Mouse (Mus musculus): ENCODE measurements around the gene Ctnna3. TPM values are rescaled to one million over a fixed set of nuclear protein-coding genes. Genes with fewer than 3 reads are reported as not detected.
A peak's percentile ranks its signal among the peaks of the same experiment; 100 is the strongest.
"Not testable (repeated sequence)": the region's sequence is repeated elsewhere in the genome, so short reads cannot be mapped to it uniquely, and the experiment has no call there.

The Ctnna3 gene
- total RNA-seq (2017), result not detected in 2 replicates

- peak; percentile 84 for ATAC-seq (ENCODE audit: extremely low read depth, insufficient number of reproducible peaks, low FRiP score, poor library complexity, severe bottlenecking)
Measured at GRCm38 (mm10) chr10:63429785-63430305, at the start of gene Ctnna3. Gene Ctnna3 (plus strand): TSS chr10:63430098.

DNA sequence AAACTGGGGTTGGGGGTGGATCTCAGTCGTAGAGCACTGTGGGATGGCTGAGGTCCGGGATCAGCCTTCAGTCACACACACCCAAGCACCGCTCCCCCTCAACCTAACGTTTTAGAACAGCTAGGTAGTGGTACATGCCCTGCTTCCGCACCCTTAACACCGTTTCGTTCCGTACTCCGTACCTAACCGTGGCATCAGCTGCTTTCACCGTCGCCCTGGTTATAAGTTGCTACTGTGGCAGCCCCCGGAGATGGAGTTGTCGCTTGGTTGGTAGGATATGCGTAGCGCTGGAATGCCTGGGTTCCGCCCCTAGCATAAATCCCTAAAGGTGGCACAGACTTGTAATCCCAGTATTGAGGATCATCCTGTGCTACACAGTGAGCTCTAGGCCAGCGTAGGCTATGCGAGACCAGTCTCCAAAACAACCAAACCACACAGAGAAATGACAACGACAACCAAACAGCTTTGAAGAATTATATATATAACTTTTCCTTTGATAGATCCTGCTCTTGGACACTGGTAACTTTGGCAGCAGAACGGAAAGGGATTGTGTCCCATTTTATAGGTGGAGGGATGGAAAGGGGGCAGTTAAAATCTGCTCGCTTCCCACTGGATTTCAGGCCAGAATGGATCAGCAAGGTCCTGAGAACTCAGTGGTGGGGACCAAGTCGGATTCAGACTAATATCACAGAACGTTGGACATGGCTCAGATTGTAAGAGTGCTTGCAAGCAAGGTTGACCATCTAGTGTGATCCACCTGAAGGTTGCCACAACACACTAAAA lies 48.2 kb upstream of the Ctnna3 start, which contains the start of gene Sirt1:
TSS of gene Sirt1 (minus strand) at position 207 of the 783 bp plus-strand sequence.
- ATAC-seq (ENCODE audit: extremely low read depth, insufficient number of reproducible peaks, low FRiP score, poor library complexity, severe bottlenecking), result no peak

DNA sequence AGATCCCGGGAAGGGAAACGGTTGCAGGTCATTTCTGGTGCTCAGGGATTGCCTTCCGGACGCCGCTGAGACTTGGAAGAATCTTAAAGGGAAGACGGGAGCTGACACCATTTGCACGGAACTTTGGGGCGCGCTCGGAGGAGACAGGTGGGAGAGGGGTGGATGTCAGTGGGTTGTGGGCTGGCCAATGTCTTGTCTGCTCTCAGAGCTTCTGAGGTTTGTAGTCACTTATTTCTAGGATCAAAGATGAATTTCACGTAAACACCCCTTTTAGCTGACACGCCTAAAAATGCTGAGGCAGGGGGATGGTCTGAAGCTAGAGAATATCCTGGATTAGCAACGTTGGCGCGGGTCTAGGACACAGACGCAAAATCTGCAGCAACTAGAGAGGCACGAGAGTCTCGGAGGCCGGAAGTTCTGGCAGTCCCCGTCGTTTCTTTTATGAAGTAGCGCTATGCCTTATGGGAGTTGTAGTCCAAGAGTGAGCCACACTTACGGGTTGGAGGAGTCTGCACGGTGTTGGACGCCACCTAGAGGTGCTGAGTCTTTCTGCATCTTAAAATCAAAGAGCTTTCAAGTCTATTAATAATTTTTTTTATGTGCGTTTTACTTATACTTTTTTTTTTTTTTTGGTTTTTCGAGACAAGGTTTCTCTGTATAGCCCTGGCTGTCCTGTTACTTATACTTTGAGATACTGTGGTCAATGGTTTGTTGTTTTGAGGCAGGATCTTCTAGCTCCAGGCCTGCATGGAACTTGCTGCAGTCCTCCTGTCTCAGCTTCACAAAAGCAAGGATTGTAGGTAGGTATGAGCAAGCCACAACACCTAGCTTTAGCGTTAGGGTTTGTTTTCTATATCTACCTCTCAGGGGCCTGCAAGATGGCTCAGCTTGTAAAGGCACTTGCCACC lies 47.3 kb upstream of the Ctnna3 start, which contains the start of gene Dnajc12:
TSS of gene Dnajc12 (plus strand) at position 72 of the 908 bp plus-strand sequence.
- ATAC-seq (ENCODE audit: extremely low read depth, insufficient number of reproducible peaks, low FRiP score, poor library complexity, severe bottlenecking), result peak; percentile 96

DNA sequence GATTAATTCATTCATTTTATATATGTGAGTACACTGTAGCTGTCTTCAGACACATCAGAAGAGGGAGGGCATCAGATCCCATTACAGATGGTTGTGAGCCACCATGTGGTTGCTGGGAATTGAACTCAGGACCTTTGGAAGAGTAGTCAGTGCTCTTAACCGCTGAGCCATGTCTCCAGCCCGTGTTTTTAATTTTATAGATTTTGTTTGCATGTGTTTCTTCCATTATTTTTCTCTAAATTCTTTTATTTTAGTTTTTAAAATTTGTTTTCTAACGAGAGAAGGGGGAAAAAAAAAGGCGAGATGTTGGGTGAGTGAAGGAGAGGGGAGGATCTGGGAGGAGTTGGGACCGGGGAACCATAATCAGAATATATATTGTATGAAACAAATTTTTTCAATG lies 44.0 kb upstream of the Ctnna3 start:
- not testable (repeated sequence) for ATAC-seq (ENCODE audit: extremely low read depth, insufficient number of reproducible peaks, low FRiP score, poor library complexity, severe bottlenecking)

GRCm38 (mm10) chr10:63386444-63386843 lies 43.5 kb upstream of the Ctnna3 start:
- peak; percentile 77 for ATAC-seq (ENCODE audit: extremely low read depth, insufficient number of reproducible peaks, low FRiP score, poor library complexity, severe bottlenecking)

- no peak for ATAC-seq (ENCODE audit: extremely low read depth, insufficient number of reproducible peaks, low FRiP score, poor library complexity, severe bottlenecking)
Measured at GRCm38 (mm10) chr10:63386991-63387390, 42.9 kb upstream of the Ctnna3 start.

DNA sequence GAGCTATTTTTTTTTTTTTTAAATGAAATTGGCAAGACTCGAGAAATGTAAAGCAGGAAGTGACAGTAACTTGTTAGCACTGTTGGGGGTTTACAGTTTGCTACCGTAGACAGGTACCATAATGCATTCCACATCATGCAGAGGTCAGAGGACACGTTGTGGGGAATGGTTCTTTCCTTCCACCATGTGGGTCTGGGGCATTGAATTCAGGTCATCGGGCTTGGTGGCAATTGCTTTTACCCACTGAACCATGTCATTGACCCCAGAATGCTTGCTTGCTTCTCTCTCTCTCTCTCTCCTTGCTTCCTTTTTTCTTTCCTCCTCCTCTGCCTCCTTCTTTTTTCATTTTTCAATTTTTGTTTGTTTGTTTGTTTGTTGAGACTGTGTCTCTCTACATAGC lies 41.0 kb upstream of the Ctnna3 start:
- no peak for ATAC-seq (ENCODE audit: extremely low read depth, insufficient number of reproducible peaks, low FRiP score, poor library complexity, severe bottlenecking)

DNA sequence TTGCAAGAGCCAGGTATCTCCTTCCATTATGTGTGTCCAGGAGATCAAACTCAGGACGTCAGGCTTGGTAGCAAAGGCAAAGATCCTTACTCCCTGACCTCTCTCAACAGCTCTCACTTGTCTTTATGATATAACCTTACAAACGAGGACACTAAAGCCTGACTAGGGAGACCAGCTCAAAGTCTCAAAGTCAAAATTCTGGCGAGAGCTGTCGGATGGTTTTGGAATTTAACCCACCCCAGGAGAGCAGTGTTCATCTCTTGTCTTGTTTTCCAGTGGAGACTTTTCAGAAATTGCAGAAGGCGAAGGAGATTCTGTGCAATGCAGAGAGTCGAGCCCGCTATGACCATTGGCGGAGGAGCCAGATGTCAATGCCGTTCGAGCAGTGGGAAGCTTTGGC lies 32.9 kb upstream of the Ctnna3 start:
- ATAC-seq (ENCODE audit: extremely low read depth, insufficient number of reproducible peaks, low FRiP score, poor library complexity, severe bottlenecking), result no peak

GRCm38 (mm10) chr10:63402731-63403504 lies 27.0 kb upstream of the Ctnna3 start:
- ATAC-seq (ENCODE audit: extremely low read depth, insufficient number of reproducible peaks, low FRiP score, poor library complexity, severe bottlenecking), result no peak

DNA sequence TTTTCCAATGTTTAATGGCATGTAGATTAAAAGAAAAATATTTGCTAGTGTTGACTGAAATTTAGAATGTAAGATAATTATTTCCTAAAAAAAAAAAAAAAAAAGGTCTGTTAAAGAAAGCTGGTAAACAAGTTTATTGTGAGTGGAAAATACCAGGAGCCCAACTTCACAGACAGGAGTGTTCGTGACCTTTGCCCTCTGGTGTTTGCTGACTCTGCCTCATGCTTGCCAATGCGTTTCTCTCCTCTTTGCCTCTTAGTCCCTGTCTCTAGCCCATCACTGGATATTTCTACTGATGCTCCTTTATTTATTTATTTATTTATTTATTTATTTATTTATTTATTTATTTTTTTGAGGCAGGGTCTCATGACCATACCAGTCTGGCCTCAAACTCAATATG lies 26.3 kb upstream of the Ctnna3 start:
- no peak for ATAC-seq (ENCODE audit: extremely low read depth, insufficient number of reproducible peaks, low FRiP score, poor library complexity, severe bottlenecking)

DNA sequence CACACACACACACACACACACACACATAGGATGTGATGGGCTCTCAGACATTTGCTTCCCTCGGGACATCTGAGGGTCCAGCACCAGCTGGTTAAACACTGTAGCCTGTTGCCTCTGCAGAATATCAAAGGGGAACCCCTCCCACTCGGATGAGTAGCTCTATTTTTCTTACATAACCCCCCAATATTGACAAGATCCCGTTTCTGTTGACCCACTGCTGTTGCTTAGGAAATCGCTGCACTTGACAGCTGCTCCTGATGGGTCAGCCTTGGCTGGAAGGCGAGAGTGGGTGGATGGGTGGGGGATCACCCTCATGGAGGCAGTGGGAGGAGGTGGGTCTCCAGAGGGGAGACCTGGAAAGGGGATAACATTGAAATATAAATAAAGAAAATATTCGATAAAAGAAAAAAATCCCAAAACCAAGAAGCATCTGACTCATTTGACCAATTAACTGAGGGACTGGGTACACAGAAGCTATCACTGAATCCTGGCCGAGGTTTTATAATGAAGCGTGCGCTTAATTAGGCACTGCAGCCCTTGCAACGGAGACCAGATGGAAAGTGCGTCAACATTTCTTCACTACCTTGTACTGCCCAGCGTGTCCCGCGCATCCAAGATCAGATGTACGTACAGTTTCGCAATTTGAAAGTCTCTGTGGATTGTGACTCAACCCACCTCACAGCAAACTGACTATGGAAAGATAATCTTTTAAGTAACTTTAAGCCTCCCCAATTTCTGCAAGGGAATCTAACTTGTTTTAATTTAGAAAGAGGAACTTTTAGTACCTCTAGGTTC lies 19.5 kb upstream of the Ctnna3 start:
- ATAC-seq (ENCODE audit: extremely low read depth, insufficient number of reproducible peaks, low FRiP score, poor library complexity, severe bottlenecking), result no peak

GRCm38 (mm10) chr10:63411674-63412073 lies 18.2 kb upstream of the Ctnna3 start:
- not testable (repeated sequence) for ATAC-seq (ENCODE audit: extremely low read depth, insufficient number of reproducible peaks, low FRiP score, poor library complexity, severe bottlenecking)

DNA sequence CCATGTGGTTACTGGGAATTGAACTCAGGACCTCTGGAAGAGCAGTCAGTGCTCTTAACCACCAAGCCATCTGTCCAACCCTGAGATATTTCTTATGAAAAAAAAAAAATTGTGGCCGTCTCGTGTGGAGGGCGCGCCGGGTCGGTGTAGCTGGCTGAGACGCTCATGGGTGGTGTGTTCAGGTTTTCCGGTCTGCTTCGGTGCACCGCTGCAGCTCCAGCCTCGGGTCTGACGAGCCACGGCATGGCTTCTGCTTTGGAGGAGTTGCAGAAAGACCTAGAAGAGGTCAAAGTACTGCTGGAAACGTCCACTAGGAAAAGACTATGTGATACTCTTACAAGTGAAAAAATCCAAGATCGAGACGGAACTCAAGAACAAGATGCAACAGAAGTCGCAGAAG lies 17.1 kb upstream of the Ctnna3 start:
- no peak for ATAC-seq (ENCODE audit: extremely low read depth, insufficient number of reproducible peaks, low FRiP score, poor library complexity, severe bottlenecking)

- no peak for ATAC-seq (ENCODE audit: extremely low read depth, insufficient number of reproducible peaks, low FRiP score, poor library complexity, severe bottlenecking)
Measured at GRCm38 (mm10) chr10:63415287-63415686, 14.6 kb upstream of the Ctnna3 start.

GRCm38 (mm10) chr10:63415850-63416249 lies 14.0 kb upstream of the Ctnna3 start:
- ATAC-seq (ENCODE audit: extremely low read depth, insufficient number of reproducible peaks, low FRiP score, poor library complexity, severe bottlenecking), result no peak

DNA sequence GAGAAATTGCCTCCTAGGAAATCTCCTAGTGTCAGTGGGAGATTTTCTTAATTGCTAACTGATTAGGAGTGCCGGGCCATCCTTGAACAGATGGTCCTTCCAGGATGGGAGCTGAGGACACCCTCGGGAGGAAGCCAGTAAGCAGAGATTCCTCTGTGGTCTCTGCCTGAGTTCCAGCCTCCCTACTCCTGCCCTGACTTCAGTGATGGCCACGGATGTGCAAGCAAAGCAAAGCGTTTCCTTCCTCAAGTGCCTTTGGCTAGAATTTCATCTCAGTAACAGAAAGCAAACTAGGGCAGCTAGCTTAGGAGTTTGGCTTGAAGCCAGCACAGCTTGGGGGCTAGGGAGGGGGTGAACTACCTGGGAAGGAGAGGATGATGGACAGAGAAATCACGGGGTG lies 12.8 kb upstream of the Ctnna3 start:
- no peak for ATAC-seq (ENCODE audit: extremely low read depth, insufficient number of reproducible peaks, low FRiP score, poor library complexity, severe bottlenecking)

DNA sequence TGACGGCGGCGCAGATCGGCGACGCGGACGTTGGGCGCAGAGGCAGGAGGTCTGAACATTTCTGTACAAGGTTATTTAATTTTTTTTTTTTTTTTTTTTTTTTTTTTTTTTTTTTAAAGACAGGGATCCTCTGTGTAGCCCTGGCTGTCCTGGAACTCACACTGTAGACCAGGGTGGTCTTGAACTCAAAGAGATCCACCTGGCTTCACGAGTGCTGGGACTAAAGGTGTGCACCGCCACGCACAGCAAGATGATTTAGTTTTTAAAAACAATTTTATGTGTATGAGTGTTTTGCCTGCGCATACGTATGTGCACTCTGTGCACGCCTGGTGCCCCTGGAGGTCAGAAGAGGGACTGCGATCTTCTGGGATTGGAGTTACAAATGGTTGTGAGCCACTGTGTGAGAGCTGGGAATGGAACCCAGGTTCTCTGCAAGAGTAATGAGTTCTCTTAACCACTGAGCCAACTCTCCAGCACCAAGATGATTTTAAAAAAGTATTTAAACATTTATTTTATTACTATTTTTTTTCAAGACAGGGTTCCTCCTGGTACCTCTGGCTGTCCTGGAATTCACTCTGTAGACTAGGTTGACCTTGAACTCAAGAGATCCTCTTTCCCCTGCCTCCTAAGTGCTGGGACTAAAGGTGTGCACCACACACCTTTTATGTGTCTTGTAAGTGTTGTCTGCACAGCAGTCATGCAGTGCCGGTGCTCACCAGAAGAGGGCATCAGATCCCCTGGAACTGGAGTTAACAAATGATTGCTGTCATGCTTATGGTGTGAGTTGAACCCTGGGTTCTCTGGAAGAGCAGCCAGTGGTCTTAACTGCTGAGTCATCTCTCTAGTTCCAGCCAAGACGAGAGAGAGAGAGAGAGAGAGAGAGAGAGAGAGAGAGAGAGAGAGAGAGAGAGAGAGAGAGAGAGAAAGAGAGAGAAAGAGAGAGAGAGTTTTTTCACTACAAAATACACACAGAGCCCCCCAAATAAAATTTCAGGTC lies 7.9 kb upstream of the Ctnna3 start, which contains the start of gene Gm7075:
TSS of gene Gm7075 (minus strand) at position 51 of the 997 bp plus-strand sequence.
- peak; percentile 49; the same call in 1 of the 2 replicates for ATAC-seq (ENCODE audit: extremely low read depth, insufficient number of reproducible peaks, low FRiP score, poor library complexity, severe bottlenecking)

Data from neutrophil, adult 5-6 weeks (primary cell).